Mouse (Mus musculus): Measurements from ENCODE around the gene Tjp3.

GRCm38 (mm10) chr10:81304597-81305238 lies 13.3 kb upstream of the Tjp3 start:
- TF ChIP-seq POLR2A (IDR thresholded peaks at IDR 0.05; ENCODE audit: borderline replicate concordance, extremely low read depth, insufficient read depth, insufficient read length, poor library complexity, severe bottlenecking) (no peak), CTCF (IDR thresholded peaks at IDR 0.05; ENCODE audit: borderline replicate concordance, extremely low read depth, insufficient read depth, insufficient read length) (peak; percentile 74)

Measured in brain, embryonic 14.5 days (tissue).